Mouse (Mus musculus): Measurements from ENCODE around the gene Igfbp5. TPM values are rescaled to one million over a fixed set of nuclear protein-coding genes. Genes with fewer than 3 reads are reported as not detected.

Gene Igfbp5
- polyA plus RNA-seq, 1 experiment from 2014 or later = 14.3 TPM

DNA sequence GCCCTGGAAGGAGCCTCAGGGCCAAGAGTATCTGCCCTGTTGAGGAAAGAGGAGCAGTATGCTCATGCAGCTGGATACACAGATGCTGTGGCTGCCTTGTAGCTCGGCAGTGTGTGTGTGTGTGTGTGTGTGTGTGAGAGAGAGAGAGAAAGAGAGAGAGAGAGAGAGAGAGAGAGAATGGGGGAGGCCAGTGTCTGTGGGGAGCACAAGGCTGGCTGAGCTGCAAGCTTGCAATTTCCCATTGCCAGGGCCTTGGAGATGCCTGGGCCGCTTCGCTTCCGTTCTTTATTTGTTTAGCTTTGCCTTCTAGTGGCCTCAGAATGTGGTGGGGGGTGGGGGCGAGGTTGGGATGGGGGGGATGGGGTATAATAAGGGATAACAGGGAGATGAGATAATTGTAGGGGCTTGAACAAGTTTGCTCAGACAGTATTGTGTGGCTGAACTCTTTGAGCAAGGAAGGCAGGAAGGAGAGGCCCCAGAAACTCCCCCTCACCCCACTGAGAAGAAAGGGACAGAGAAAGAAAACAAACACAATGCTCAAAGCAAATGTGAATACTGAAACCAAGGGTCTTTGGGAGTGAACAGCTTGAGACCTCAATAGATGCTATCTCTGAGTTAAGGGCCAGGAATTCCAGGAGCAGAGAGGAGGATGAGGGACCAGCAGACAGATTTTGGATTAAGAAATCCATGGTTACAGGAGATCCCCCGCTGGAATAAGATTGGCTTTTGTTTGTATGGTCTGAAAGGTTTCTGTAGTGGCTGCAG, 60.9 kb downstream of the Igfbp5 start:
- TF ChIP-seq CTCF (IDR thresholded peaks at IDR 0.05; ENCODE audit: low read depth) = no peak
- Histone ChIP-seq H3K4me1 (replicated peaks; ENCODE audit: control insufficient read depth, insufficient read depth, low read length) (no peaks in the 10 kb centered on the region), H3K4me2 (replicated peaks; ENCODE audit: low read depth) (no peak overlapping the region), H3K9ac (ENCODE audit: low read depth, low read length) (no peak overlapping the region), H3K36me3 (ENCODE audit: control insufficient read depth, insufficient read depth) (no peaks in the 10 kb centered on the region), H3K4me3 (ENCODE audit: low read depth, low read length) (no peak overlapping the region), H3K9me3 (ENCODE audit: control insufficient read depth) (no peaks in the 10 kb centered on the region), H3K27me3 (replicated peaks; ENCODE audit: control insufficient read depth, insufficient read depth, low read length) (no peaks in the 10 kb centered on the region), H3K27ac (ENCODE audit: low read depth, low read length) (no peak overlapping the region)
- no peak for ATAC-seq
- WGBS = 21% methylated on average over 6 of the region's 6 CpGs

DNA sequence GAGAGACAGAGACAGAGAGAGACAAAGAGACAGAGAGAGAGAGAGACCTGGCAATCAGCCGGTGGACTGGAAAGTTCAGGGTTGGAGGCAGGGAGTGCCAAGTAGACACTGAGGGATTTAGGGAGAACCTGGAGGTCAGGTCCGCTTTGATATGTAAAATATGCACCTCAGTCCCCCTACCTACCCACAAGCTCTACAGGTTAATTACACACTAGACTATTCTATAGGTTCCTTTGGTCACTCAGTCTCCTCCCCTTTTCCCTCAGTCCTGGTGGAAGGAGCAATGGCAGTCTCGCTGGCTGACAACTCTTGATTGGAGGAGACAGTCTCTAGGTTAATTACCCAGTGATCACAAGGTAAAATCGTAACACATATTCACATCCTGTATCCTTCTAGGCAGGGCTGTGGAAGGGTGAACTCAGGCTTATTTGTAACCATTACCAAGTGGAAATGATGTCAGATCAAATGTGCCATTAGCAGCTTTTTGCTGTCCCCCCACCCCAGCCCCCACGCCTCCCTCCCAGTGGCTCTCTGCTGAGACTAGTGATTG, 61.5 kb downstream of the Igfbp5 start:
- no peak for ATAC-seq
- H3K27me3 ChIP-seq (replicated peaks; ENCODE audit: control insufficient read depth, insufficient read depth, low read length) = no peaks in the 10 kb centered on the region
- no peak for TF ChIP-seq CTCF (IDR thresholded peaks at IDR 0.05; ENCODE audit: low read depth)
- 66% methylated on average over 5 of the region's 5 CpGs for WGBS
- H3K4me2 ChIP-seq (replicated peaks; ENCODE audit: low read depth) = no peak overlapping the region
- H3K27ac ChIP-seq (ENCODE audit: low read depth, low read length) = no peak overlapping the region
- H3K9me3 ChIP-seq (ENCODE audit: control insufficient read depth) = no peaks in the 10 kb centered on the region
- no peaks in the 10 kb centered on the region for H3K4me1 ChIP-seq (replicated peaks; ENCODE audit: control insufficient read depth, insufficient read depth, low read length)
- H3K36me3 ChIP-seq (ENCODE audit: control insufficient read depth, insufficient read depth) = no peaks in the 10 kb centered on the region
- H3K4me3 ChIP-seq (ENCODE audit: low read depth, low read length) = no peak overlapping the region
- no peak overlapping the region for H3K9ac ChIP-seq (ENCODE audit: low read depth, low read length)

DNA sequence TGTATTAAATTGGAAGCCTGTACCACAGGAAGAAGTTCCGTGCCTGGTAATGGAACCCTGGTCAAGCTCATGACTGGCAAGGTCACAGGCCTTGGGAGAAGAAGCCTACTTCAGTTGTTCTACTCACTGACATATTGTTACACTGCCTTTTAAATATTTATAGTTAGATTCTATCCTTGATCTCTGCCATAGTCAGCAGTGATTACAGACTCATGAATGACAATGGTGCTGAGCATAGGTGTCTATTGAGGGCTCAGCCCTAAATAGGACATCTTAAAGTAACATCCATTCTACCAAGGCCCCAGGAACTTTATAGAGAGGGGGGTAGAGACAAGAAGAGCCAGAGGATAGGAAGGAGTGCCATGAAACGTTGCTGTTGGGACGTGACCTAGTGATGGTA, 63.6 kb downstream of the Igfbp5 start:
- H3K9me3 ChIP-seq (ENCODE audit: control insufficient read depth) = no peaks in the 10 kb centered on the region
- no peak overlapping the region for H3K9ac ChIP-seq (ENCODE audit: low read depth, low read length)
- no peak overlapping the region for H3K4me2 ChIP-seq (replicated peaks; ENCODE audit: low read depth)
- H3K4me3 ChIP-seq (ENCODE audit: low read depth, low read length) = no peak overlapping the region
- WGBS = 89% methylated on average over 3 of the region's 3 CpGs
- TF ChIP-seq CTCF (IDR thresholded peaks at IDR 0.05; ENCODE audit: low read depth) = no peak
- H3K4me1 ChIP-seq (replicated peaks; ENCODE audit: control insufficient read depth, insufficient read depth, low read length) = no peaks in the 10 kb centered on the region
- ATAC-seq = no peak
- no peaks in the 10 kb centered on the region for H3K36me3 ChIP-seq (ENCODE audit: control insufficient read depth, insufficient read depth)
- no peak overlapping the region for H3K27ac ChIP-seq (ENCODE audit: low read depth, low read length)
- no peaks in the 10 kb centered on the region for H3K27me3 ChIP-seq (replicated peaks; ENCODE audit: control insufficient read depth, insufficient read depth, low read length)

DNA sequence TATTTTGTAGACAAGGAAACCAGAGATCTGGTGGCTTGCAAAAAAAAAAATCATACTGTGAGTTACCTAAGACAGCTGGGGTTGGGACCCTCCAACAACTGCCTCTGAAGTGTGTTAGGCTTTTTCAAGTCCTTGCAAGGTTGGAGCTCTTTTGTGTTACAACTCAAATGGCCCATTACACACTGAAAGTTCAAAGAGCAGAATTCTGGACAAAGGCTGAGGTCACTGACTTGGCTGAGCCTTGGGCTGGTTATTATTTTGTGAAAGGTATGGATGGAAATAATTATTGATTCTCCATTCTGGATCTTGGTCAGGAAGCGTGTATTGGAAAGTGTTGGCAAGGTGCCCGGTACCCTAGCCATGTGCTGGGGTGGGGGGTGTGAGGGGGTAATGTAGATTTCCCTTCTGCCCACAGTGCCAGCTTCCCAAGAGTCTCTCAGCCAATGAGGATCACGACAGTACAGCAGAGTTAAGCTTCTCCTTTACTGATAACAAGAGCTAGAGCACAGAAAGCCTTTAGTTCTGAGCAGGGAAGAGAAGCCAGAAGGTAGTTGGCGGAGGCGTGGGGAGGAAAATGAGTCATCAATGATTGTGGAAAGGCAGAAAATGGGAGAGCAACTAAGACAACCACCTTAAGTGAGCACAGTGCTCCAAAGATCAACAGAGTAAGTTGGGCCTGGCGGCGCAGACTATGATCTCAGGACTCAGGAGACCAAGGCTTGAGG, 64.6 kb downstream of the Igfbp5 start:
- H3K36me3 ChIP-seq (ENCODE audit: control insufficient read depth, insufficient read depth) = no peaks in the 10 kb centered on the region
- no peak for ATAC-seq
- no peaks in the 10 kb centered on the region for H3K9me3 ChIP-seq (ENCODE audit: control insufficient read depth)
- no peaks in the 10 kb centered on the region for H3K27me3 ChIP-seq (replicated peaks; ENCODE audit: control insufficient read depth, insufficient read depth, low read length)
- no peak overlapping the region for H3K9ac ChIP-seq (ENCODE audit: low read depth, low read length)
- H3K4me2 ChIP-seq (replicated peaks; ENCODE audit: low read depth) = no peak overlapping the region
- TF ChIP-seq CTCF (IDR thresholded peaks at IDR 0.05; ENCODE audit: low read depth) = no peak
- WGBS = 84% methylated on average over 7 of the region's 7 CpGs
- H3K4me1 ChIP-seq (replicated peaks; ENCODE audit: control insufficient read depth, insufficient read depth, low read length) = no peaks in the 10 kb centered on the region
- no peak overlapping the region for H3K27ac ChIP-seq (ENCODE audit: low read depth, low read length)
- H3K4me3 ChIP-seq (ENCODE audit: low read depth, low read length) = no peak overlapping the region

DNA sequence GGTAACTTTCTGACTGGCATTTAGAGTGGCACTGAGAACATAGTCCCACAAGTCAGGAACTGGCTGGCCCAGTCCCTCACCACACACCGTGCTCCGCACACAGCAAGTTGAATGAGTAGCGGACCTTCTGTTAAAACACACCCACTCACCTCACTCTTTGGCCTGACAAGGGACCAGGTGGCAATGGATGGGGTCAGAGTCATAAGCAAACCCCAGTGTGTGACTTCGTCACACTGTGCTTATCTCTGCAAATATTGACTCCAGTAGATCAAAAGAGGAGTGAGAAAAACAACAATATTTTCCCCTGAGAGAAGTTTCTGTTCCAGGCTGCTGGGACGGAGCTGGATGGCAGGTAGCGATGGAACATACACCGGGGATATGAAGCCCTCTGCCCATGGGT, 65.4 kb downstream of the Igfbp5 start:
- Histone ChIP-seq H3K9me3 (ENCODE audit: control insufficient read depth) (no peaks in the 10 kb centered on the region), H3K4me2 (replicated peaks; ENCODE audit: low read depth) (no peak overlapping the region), H3K27me3 (replicated peaks; ENCODE audit: control insufficient read depth, insufficient read depth, low read length) (no peaks in the 10 kb centered on the region), H3K36me3 (ENCODE audit: control insufficient read depth, insufficient read depth) (no peaks in the 10 kb centered on the region), H3K27ac (ENCODE audit: low read depth, low read length) (no peak overlapping the region), H3K4me1 (replicated peaks; ENCODE audit: control insufficient read depth, insufficient read depth, low read length) (no peaks in the 10 kb centered on the region), H3K9ac (ENCODE audit: low read depth, low read length) (no peak overlapping the region), H3K4me3 (ENCODE audit: low read depth, low read length) (no peak overlapping the region)
- ATAC-seq = no peak
- WGBS = 72% methylated on average over 7 of the region's 7 CpGs
- TF ChIP-seq CTCF (IDR thresholded peaks at IDR 0.05; ENCODE audit: low read depth) = no peak

Other genes starting within 250 kb of the Igfbp5 start
- not detected in 2 replicates for gene Ankar, start 174.3 kb downstream of the Igfbp5 start, polyA plus RNA-seq (2015; fragmentation: Nextera tagmentation; extraction: Ambion mirVana)
- gene Rpl37a, start 163.6 kb downstream of the Igfbp5 start, polyA plus RNA-seq (2015; fragmentation: Nextera tagmentation; extraction: Ambion mirVana) = 1,358 and 1,438 TPM in 2 replicates
- gene Igfbp2, start 50.4 kb downstream of the Igfbp5 start, polyA plus RNA-seq (2015; fragmentation: Nextera tagmentation; extraction: Ambion mirVana) = 75.6 and 94.0 TPM in 2 replicates
- gene Tnp1, start 141.0 kb upstream of the Igfbp5 start, polyA plus RNA-seq (2015; fragmentation: Nextera tagmentation; extraction: Ambion mirVana) = not detected in 2 replicates

All from intestine, postnatal 0 days (tissue).